ENCODE assay signal across 14 mouse cellular contexts in genomic region chr6:121607861-121608260, GRCm38 (mm10). TPM values are rescaled to one million over a fixed set of nuclear protein-coding genes. Genes with fewer than 3 reads are reported as not detected.
"Had no signal": no experiment of that assay in that cellular context is flagged by ENCODE, and none has a peak within 500 bp of the region (broad histone marks: within the 10 kb centered on the region; RNA-seq: fewer than 3 reads in every experiment).

No protein-coding gene starts in this region.

- H3K4me3 ChIP-seq: megakaryocyte, embryonic 14.5 days had no signal

- ATAC-seq: intestine, postnatal 0 days; liver, postnatal 0 days; lung, postnatal 0 days had no signal

- H3K9ac ChIP-seq: liver, embryonic 14.5 days; liver, postnatal 0 days; lung, embryonic 14.5 days had no signal

- H3K4me2 ChIP-seq: lung, embryonic 14.5 days; midbrain, embryonic 11.5 days had no signal

- H3K27ac ChIP-seq: liver, embryonic 14.5 days had no signal

- H3K9me3 ChIP-seq: megakaryocyte, embryonic 14.5 days had no signal

- H3K27me3 ChIP-seq: megakaryocyte, embryonic 14.5 days had no signal

- DNase-seq: kidney, adult 2 months; kidney, postnatal 36 days; left cerebral cortex, postnatal 4 days; liver, postnatal 0 days; lung, embryonic 14.5 days; midbrain, embryonic 14.5 days; thymus, adult 18-20 months; thymus, postnatal 36 days had no signal

RNA-seq across cellular contexts. Expression of gene A2m, which starts 27.3 kb away (rescaled TPM):
- polyA plus RNA-seq: small intestine, adult 2 months had no signal
